Mouse (Mus musculus) central nervous system, embryonic 18 days (tissue): ENCODE results near the gene 4931422A03Rik. TPM values are rescaled to one million over a fixed set of nuclear protein-coding genes. Genes with fewer than 3 reads are reported as not detected.

Experiments used
- polyA plus RNA-seq: library from polyadenylated mRNA; depleted of rRNA; stranded (reverse); fragments of >200 nt; gene quantifications from 2 replicates; pipeline ENCODE4 v1.2.3, GENCODE M21; 2012; rRNA removed

Gene 4931422A03Rik
- 0.08 TPM in 1 of 2 replicates, not detected in the other for polyA plus RNA-seq

GRCm38 (mm10) chr2:104028139-104028723, at the start of gene 4931422A03Rik:
4931422A03Rik (minus strand) TSS chr2:104028361.

GRCm38 (mm10) chr2:104069704-104070185, 41.6 kb upstream of the 4931422A03Rik start, which contains the start of gene Cd59b:
Cd59b (plus strand) TSS chr2:104069849.

GRCm38 (mm10) chr2:104068450-104068849, 40.3 kb upstream of the 4931422A03Rik start, which contains the start of gene Gm10799:
Gm10799 (minus strand) TSS chr2:104068550.

GRCm38 (mm10) chr2:104065526-104065925, 37.4 kb upstream of the 4931422A03Rik start, which contains the start of gene Gm10912:
Gm10912 (plus strand) TSS chr2:104065826.

GRCm38 (mm10) chr2:104027458-104028138, 563 bp downstream of the 4931422A03Rik start, which contains the start of gene Fbxo3:
Fbxo3 (plus strand) TSS chr2:104027721.

GRCm38 (mm10) chr2:103957649-103958546, 70.3 kb downstream of the 4931422A03Rik start, which contains the start of gene Lmo2:
Lmo2 (plus strand) TSS chr2:103957986.

Other genes with a start within 250 kb of the 4931422A03Rik start
- gene Caprin1, start 230.7 kb downstream of the 4931422A03Rik start, polyA plus RNA-seq = 300 and 301 TPM in 2 replicates
- 28.2 and 29.6 TPM in 2 replicates for gene Lmo2, start 70.4 kb downstream of the 4931422A03Rik start, polyA plus RNA-seq
- 45.6 and 48.8 TPM in 2 replicates for gene Fbxo3, start 640 bp downstream of the 4931422A03Rik start, polyA plus RNA-seq
- 0.05 TPM in 1 of 2 replicates, not detected in the other for gene Gm10912, start 37.5 kb upstream of the 4931422A03Rik start, polyA plus RNA-seq
- gene Gm10799, start 40.2 kb upstream of the 4931422A03Rik start, polyA plus RNA-seq = not detected in 2 replicates
- gene Cd59b, start 41.5 kb upstream of the 4931422A03Rik start, polyA plus RNA-seq = 2.0 and 2.5 TPM in 2 replicates
- gene Cd59a, start 67.4 kb upstream of the 4931422A03Rik start, polyA plus RNA-seq = 7.6 and 8.4 TPM in 2 replicates
- gene A930018P22Rik, start 94.4 kb upstream of the 4931422A03Rik start, polyA plus RNA-seq = not detected in 2 replicates